Mouse (Mus musculus): ENCODE results near the gene Ripor2. TPM values are rescaled to one million over a fixed set of nuclear protein-coding genes. Genes with fewer than 3 reads are reported as not detected.

The Ripor2 gene
- total RNA-seq, 1 experiment from 2014 or later, result 2.5 TPM

DNA sequence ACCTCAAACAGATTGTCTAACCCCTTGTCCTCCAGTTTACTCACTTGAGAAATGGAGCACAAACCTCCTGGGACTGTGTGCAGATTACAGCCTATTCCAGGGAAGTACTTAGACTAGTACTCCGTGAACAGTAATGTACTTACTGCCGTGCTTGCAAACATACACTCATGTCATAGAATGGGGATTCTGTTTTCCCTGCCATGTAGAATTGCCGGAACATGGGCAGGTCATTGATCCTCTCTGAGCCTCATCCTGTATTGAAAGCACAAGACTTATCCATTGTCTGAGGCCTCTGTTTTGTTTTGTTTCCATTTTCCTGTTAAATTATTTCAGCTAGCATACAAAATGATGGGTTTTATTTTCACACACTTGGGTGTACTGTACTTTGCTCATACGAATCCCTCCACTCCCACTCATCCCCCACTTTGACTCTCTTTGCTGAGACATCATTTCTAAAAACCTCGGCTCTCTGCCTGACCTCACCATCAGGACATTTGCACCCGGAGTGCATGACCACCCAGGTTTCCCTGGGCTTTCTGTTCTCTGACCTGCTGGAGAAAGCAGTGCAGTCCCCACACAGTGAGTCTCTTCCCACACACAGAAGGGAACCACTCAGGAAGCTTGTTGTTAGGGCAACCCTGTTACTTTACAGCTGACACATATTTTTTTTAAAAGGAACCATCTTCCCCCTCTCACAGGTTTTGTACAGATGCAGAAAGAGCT is 35.2 kb downstream of the Ripor2 start:
- no peak for DNase-seq

DNA sequence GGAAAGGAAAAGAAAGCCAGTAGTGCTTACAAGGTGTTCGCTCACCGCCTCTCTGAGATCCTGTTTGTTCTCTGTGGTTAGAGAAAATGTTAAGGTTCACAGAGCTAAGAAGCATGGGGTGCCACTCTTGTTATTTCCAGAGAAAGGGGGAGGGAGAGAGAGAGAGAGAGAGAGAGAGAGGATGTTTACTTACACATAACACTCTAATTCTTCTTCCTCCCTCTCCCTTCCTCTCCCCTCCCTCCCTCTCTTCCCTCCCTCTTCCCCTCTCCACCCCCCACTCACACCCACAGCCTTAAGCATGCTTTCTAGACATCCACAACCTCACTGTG is 35.8 kb downstream of the Ripor2 start:
- no peak for DNase-seq

DNA sequence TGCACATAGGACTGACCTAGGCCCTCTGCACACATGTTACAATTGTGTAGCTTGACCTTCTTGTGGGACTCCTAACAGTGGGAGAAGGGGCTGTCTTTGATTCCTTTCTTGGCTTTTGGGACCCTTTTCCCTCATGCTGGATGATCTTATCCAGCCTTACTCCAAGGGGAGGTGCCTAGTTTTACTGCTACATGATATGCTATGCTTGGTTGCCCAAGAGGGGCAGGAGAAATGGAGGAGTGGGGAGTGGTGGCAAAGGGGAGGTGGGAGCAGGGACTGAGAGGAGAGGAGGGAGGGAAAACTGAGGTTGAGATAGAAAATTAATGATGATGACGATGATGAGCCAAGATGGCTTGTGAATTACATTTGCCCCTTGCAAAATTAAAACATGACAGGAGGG is 37.7 kb downstream of the Ripor2 start:
- DNase-seq, result no peak

DNA sequence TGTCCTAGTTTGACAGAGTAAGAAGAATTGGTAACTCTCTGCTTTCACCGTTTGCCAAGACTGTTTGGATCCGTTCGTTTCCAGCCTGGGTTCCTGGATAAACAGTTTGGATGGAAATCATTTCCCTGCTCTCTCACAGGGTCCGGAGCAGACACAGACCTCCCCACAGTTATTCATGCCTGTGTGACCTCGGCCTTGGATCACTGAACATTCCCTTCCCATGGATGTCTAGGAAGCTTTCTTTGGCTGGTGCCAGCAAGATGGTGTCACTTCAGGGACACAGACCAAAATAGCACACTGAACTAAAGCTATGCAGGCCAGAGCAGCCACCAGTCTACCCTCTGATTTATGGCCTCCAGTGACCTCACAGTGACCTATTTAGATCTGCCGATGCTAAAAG is 38.5 kb downstream of the Ripor2 start:
- peak; percentile 61 for DNase-seq

DNA sequence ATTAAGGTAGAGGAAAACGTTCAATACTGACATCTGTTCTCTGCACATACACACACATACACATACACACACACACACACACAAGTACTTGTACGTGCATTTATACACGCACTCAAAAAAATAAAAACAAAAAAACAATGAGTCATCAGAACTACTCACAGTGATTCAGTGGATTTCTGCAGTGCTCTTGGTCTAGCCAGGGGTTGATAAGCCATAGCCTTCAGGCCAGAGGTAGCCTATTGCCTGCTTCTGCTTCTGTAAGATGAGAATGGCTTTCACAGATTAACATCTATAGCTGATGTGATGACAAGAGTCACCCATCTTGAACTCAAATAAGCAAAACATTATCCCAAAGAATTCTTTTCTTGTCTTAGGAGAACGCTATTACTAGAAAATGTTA is 41.6 kb downstream of the Ripor2 start:
- DNase-seq, result no peak

DNA sequence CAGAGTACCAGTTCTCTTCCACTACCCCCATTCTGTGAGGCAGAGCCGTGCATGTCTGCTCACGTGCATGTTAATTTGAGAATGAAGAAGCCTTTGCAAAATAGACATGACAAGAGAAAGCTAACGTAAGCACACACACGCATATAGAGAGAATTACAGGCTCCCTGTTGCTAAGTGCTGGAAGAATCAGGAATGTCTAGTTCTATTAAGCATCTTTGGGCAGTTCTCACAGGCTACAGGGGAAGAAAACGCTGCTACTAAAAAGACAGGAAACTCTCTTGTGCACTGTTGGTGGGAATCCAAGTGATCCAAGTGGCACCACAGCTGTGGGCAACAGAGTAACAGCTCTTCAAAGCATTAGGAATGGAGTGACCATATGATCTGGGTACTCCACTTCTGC is 43.1 kb downstream of the Ripor2 start:
- DNase-seq, result no peak

DNA sequence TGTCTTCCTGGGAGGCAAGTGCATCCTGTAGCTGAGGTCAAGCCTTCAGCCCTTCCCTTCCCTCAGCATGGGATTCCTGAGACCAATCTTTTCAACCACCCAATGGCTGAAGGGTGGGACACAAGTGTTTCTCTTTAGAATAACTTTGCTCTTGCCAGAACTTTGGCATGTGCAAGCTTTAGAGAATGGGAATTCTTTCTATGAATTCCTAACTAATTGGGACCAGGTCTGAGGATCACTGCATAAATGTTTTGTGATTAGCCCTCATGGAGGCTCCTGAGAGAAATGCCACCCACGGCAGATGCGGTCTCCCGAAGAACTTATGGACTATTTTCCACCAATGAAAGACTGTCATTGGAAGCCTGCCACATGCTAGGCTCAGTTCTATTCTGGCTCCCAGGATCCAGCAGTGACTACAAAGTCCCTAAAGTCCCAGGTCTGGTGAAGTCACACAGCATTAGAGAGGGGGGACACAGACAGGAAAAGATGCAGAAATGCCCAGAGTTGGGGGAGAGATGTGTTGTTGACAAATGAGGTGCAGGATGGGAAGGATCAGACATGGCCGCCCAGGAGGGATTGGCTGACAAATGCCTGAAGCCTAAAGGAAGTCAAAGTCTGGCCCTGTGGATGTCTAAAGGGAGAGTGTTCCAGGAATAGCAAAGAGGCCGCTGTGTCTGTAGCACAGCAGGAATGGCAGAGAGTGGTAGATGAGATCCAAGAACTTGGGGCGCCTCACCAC is 44.9 kb downstream of the Ripor2 start:
- no peak for DNase-seq

DNA sequence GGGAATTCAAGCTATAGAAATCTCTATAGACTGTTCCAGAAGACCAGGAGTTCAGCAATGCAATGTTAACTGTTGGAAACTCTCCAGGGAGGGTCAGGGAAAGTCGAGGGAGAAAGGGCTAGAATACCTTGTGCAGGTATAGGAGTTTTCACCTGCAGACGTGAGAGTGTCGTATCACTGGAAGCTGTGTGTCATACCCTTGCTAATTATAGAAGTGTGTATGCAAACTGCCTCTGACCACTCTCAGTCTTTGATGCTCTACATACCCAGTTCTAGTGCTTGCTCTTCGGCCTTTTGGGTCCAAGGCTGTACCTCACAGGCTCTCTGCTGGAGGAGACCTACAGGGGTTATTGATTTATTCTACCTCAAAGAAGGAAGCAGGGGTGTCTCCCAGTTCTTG is 46.2 kb downstream of the Ripor2 start:
- DNase-seq, result no peak

DNA sequence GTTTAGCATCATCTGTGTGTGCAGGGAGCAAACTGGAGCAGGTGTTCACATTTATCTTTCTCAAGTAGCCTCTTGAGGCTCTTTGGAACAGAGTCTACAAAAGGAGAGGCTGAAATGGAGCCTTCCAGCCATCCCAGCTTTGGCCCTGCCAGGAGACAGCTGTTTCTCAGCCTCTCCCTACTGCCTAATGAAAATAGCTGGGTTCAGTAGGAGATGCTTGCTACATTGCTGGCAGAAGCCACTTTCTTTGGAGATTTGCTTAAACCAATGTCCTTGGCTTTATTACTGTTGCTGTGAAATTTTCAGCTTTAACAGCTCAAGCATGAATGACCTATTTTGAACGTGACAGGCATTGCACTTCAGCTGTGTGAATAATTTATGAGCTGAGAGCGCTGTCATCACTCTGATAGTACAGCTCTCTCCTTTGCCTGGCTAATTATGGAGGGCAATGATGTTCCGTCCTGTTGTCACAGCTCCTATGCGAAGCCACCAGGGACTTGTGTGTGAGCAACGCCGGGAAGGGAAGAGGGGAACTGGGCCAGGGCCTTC is 47.2 kb downstream of the Ripor2 start:
- DNase-seq, result no peak

DNA sequence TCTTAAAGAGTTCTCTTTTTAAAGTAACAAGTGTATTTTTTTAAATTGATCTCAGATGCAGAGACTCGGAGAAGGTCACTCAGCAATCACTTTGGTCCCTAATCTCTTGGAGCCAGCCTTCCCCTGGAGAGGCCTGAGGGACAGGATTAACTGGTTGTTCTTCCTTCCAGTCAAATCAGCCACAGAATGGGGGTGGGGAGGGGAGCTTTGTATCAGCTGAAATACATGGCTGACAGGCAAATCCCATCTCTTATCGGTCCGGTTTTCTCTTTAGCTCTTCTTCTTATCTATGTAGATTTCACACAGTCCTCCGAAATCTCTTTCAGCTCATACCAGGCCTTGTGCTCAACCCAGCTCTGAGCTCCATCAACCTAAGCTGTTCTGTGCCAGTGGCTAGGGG is 48.4 kb downstream of the Ripor2 start:
- DNase-seq, result no peak

DNA sequence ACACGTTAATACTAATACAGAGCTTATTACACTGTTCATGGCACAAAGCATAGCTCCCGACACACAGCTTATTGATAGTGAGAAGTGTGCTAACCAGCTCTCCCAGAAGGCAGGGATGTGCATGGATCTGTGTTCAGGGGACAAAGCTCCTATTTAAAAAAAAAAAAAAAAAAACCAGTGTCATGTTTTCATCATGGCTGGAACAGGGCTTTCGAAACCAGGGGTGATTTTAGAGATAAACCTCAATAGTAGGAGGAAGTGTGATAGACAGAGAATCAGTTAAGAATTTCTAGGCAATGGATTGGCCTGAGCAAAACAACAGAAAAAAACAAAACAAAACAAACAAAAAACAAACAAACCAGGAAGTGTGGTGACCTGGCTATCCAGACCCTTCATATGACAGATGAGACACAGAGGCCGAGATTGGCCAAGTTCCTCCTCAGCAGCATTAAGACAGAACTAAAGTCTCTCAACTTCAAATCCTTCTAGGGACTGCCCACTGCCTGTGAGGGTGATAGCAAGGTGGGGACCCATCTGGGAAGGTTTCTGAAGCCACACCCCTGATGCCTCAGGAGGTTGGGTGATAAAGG is 51.1 kb downstream of the Ripor2 start:
- DNase-seq, result no peak

DNA sequence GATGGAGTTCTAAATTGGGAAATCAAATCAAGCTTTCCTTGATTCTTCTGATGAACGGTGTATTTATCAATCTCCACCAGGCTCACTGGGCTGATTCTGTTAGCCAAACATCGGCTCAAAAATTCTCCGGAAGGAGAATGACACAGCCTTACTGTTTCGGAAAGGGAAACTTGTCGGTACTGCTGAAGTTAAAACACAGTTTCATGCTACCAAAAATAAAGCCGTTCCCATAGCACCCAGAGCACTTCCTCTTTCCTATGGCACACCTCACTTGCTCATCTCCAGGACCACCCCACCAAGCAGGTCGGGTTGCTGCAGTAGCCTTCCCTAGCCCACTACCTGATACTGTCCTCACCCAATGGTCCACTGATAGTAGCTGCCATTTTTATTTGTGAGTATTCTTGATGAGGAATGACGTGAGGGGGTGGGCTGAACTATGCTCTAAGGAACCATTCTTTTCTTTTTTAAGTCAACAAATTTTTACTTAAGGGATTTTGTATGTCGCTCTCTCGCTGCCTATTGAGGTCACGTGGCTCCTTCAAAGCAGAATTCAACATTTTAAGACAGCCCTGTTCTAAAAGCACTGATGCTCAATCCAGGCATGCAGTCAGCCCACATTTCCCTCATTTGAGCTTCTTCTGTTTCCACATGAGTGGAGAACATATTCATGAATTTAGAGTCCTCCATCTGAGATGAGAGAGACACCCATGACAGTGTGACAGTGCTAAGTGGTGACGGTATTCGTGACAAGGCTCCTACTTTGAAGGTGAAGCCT is 52.5 kb downstream of the Ripor2 start:
- DNase-seq, result no peak

DNA sequence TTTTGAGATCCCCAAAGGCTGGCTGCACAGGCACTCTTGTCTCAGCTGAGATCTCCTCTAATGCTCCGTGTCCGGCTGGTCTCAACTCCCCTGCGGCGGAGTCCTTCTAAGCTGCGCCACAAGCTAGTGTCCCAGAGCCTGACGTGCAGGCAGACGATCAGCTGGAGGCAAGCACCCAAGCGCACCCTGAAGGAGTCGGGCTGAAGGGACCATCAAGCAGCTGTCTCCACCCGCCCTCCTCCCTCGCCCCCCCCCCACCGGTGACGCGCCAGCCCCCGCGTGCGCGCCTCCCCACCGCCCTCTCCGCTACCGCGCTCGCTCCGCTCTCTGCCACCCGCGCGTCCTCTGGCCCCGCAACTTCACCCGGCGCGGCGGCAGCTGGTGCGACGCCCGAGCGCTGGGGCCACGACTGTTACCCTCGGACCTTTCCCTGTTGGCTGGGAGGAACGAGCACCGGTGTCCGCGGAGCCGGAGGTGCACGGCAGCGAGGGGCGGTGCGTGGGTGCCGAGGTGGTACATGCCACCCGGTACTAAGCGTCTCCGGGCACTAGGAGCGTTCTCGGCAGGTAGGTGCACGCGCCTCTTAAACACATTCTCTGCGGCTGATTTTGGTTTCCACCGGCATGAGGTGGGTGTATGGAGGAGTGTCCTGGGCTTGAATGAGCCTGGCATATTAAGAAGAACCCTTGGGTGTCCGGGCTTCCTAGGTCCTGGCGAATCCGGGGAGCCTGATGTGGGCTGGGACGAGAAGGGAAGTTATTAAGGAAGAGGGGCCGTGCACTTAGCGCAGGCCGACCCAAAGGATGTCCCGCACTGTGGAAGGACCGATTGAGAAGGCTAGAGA is 56.6 kb downstream of the Ripor2 start:
- DNase-seq, result peak; percentile 35

DNA sequence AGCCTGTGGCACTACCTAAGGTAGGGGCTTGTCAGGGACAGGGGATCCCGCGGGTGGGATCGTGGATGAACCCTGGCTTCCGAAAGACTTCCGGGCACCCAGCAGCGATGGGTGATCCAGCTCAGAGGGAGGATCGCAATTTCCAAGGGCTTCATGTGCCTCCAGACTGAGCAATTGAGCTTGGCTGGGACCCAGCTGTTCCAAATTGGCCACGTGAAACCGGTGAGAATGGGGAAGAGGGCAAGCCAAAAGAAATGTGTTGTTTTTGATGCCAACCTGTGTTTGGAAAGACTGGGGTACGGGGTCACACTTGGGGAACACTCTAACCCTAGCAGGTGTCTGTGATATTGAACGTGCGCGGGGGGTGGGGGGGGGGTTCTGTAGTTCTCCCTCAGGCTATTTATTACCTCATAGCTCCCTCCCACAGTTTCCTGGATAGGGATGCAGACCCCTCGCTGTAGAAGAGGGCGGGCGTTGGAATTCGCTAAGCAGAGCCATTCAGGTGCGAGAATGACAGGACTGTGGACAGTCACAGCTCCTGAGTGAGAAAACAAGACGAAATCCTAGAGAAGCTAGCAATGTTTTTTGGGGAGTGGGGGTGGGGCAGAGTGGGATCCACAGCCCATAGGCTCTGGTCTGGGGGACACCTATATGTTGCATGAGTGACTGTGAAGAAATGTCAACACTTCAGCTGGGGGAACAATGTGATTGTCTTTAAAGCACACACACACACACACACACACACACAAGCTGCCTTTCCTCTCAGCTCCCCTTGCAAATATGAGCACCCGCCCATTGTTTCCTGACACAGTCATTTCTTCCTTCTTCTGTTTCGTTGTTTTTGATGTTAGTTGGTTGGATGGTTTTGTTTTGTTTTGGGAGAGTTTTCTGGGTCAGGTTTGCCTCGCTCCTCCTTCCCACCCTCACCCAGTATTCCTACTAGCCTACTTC is 57.5 kb downstream of the Ripor2 start:
- DNase-seq, result peak; percentile 20

DNA sequence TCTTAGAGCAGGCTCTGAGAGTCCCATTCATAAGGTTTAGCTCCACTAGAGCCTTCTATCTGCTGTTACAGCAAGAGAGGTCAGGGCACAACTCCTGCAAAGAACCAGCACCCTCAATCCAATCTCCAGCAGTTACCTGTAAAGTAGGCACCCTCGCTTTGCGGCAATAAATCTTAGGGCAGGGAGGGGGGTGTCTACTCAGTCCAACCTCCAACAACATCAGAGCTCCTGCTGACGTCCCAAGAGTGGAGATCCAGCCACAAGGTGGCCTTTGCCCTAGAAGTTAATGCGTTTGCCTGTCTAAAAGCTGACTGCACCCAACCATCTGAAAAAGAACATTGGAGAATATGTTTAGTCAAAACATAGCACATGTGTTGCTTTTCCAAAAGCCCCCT is 58.2 kb downstream of the Ripor2 start:
- no peak for DNase-seq

DNA sequence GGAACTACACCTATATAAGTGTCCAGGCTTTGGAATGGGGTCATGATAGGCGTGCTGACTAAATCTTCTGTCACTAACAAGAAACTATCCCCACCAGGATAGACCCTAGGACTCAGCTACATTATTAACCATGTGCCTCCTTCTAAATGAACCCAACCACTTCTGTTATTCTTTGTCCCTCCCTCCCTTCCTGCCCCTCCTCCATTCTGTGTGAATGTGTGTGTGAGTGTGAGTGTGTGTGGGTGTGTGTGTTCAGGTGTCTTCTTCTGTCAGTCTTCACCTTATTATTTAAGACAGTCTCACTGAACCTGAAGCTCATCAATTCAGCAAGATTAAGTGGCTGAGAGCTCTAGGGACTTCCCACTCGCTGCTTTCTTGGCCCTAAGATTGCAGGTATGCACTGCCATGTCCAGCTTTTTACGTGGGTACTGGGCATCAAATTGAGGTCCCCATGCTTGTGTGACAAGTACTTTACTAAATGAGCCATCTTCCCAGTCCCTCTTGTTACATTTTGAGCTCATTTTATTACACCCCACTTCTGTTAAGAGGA is 58.9 kb downstream of the Ripor2 start:
- DNase-seq, result no peak

DNA sequence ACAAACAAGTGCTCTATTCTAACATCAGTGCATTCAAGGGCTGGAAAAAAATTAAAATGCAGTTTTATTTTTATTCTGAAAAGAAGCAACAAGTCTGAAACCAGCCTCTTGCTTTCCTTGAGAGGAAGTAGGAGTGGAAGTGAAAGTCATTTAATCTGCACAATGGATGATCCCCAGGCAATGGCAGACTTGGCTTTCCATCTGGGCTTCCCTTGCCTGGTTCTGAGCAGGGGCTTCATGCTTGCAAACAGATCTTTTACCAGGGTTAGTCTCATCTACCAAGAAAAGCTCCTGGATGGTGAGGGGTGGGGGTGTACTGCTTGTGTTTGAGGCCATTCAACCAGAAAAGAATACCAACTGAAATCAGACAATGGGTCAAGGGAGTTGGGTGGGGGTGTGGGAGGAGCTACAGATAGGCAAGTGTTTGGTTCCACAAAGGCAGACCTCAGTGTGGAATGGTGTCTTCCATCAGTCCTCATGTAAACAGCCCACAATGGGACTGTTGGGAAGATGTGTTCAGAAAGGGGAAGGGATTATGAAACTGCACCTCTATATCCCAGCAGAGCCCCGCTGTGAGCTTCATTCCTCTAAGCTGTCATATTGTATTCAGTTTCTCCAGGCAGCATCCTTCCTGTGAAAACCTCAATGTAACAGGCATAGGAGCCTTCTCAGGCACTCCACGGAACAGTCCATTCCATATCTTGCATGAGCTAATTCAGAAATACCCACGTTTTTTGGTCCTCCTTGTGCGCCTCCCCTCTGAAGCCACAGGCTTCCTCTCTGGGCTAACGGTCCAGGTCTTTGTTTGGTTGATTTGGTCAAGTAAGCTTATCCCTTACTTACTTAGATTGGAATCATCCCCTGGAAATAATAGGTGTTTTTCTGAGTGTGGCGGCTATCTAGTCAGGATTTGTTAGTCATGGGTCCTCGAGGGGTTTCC is 59.8 kb downstream of the Ripor2 start:
- no peak for DNase-seq

DNA sequence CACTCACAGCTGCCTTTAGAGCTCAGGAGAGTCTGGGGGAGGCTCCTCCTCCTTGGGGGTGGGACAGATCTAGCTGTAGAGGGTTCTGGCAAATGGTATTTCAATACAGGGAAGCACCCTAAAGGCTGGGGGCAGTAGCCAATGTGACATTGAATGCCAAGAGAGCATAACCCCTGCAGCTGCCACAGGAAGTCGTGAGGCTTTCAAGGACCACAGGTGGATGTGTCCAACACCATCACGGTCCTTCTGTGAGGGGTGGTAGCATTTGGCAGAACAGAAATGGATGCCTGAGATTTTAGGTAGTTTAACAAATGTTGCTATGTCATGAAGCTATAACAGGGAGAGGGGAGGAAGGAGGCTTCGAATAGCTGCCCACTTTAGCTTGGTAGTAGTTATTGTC is 63.2 kb downstream of the Ripor2 start:
- no peak for DNase-seq

DNA sequence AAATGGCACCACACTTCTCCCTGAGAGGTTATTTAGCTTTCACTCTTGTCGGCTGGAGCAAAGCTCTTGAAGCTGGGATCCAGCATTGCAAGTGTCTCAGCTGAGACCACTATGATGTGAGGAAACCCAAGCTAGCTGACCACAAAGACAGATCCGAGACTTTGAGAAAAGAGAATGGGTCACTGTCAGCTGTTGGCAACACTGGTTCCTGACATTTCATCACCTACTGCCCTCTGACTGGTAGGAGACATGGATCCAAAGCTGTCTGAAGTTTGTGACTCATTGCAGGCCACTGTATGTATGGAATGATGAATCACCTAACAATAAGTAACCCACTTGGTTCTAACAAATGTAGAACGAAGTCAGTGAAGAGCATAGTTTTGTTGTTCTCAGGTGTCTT is 64.3 kb downstream of the Ripor2 start:
- no peak for DNase-seq

All from adrenal gland, postnatal 25 days (tissue).